Mouse (Mus musculus) retina, adult 2 months (tissue): Measurements from ENCODE around the gene Gm5089.

Experiments
- DNase-seq: peaks from one replicate; pipeline ENCODE4 v3.0.0-alpha.2; 2012; ENCODE audit warnings: low read depth, low spot score

The Gm5089 gene

GRCm38 (mm10) chr14:122426529-122427203 lies 24.2 kb downstream of the Gm5089 start:
- DNase-seq: no peak

- no peak for DNase-seq
These were observed 26.5 kb downstream of the Gm5089 start for GRCm38 (mm10) chr14:122424441-122424840.

GRCm38 (mm10) chr14:122416166-122416771 lies 34.6 kb downstream of the Gm5089 start:
- no peak for DNase-seq

- DNase-seq: no peak
These were observed 36.1 kb downstream of the Gm5089 start for GRCm38 (mm10) chr14:122414786-122415185.

- DNase-seq: no peak
These were observed 37.4 kb downstream of the Gm5089 start for GRCm38 (mm10) chr14:122413542-122413928.

- no peak for DNase-seq
These were observed 37.9 kb downstream of the Gm5089 start for GRCm38 (mm10) chr14:122412841-122413541.

GRCm38 (mm10) chr14:122406541-122407219 lies 44.2 kb downstream of the Gm5089 start:
- DNase-seq: no peak

GRCm38 (mm10) chr14:122405897-122406540 lies 44.9 kb downstream of the Gm5089 start:
- DNase-seq: no peak

GRCm38 (mm10) chr14:122405236-122405635 lies 45.7 kb downstream of the Gm5089 start:
- DNase-seq: no peak

GRCm38 (mm10) chr14:122404596-122405154 lies 46.2 kb downstream of the Gm5089 start:
- no peak for DNase-seq

GRCm38 (mm10) chr14:122403422-122403940 lies 47.4 kb downstream of the Gm5089 start:
- no peak for DNase-seq

GRCm38 (mm10) chr14:122402716-122403258 lies 48.1 kb downstream of the Gm5089 start:
- no peak for DNase-seq

- no peak for DNase-seq
These were observed 49.0 kb downstream of the Gm5089 start for GRCm38 (mm10) chr14:122401886-122402285.

GRCm38 (mm10) chr14:122399906-122400305 lies 51.0 kb downstream of the Gm5089 start:
- DNase-seq: no peak

- no peak for DNase-seq
These were observed 52.2 kb downstream of the Gm5089 start for GRCm38 (mm10) chr14:122398676-122399075.

- DNase-seq: no peak
These were observed 57.8 kb downstream of the Gm5089 start for GRCm38 (mm10) chr14:122393119-122393518.

GRCm38 (mm10) chr14:122390935-122391334 lies 60.0 kb downstream of the Gm5089 start:
- DNase-seq: no peak

- no peak for DNase-seq
These were observed 61.1 kb downstream of the Gm5089 start for GRCm38 (mm10) chr14:122389684-122390370.

GRCm38 (mm10) chr14:122388431-122389031 lies 62.4 kb downstream of the Gm5089 start:
- DNase-seq: no peak

- DNase-seq: no peak
These were observed 63.1 kb downstream of the Gm5089 start for GRCm38 (mm10) chr14:122387781-122388180.
